Mouse (Mus musculus): ENCODE results near the gene Phb.

Phb gene

DNA sequence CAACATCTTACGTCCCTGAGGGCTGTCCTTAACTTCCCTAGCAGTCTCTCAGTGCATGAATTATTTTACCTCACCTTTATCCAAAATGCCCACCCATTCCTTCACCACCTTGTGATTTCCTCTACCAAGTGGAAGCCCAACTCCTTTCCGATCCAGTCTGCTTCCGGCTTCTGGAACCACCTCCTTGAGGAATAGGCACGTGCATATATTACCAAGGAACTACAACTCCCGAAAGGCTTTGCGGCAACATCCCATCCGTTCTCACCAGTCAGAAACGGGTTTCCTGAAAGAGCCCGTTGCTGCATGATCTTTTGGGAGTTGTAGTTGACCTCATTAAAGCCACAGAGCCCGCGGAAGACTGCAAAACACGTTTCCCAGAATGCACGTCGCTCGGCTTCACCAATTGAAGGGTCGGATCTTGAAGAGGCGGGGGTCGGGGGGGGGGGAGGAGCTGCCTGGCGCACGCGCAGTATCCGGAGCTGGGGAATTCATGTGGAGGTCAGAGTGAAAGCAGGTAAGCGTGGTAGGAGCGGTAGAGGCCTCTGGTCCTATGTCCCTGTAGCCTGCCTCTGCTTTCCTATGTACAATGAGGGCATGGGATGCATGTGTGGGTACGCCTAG lies at the start of gene Phb:
Gene Phb, plus strand, starts transcription at position 429 of the 621 bp plus-strand sequence.
- DNase-seq = peak; percentile 98

DNA sequence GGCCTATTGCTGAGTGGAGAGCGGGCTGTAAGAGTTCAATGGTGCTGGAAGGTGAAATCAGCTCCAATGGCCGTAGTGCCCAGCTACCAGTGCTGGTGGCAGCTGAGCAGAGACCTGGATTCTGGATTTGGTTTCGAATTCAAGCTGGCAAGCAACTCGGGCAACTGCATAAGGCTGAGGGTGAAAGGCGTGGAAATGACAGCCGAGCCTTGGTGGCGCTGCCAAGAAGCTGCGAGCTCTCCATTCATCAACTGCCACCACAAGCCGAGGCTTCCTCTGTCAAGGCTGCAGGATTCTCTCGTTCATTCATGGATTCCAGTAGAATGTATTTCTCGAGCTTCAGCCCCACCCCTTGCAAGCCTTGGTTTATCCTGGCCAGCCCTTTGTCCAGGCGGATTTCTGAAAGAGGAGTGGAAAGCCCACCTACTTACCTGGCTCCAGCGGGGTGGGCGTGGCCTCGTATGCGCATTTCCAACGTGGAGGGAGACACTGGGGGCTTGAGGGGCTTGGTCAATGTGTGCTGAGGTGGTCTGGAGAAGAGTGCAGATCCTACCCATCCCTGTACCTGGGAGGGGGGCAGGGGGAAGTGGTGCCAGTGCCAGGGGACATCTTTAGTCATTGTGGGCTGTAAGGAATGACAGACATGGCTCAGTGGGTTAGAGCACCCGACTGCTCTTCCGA lies 48.8 kb upstream of the Phb start:
- DNase-seq = peak; percentile 6

DNA sequence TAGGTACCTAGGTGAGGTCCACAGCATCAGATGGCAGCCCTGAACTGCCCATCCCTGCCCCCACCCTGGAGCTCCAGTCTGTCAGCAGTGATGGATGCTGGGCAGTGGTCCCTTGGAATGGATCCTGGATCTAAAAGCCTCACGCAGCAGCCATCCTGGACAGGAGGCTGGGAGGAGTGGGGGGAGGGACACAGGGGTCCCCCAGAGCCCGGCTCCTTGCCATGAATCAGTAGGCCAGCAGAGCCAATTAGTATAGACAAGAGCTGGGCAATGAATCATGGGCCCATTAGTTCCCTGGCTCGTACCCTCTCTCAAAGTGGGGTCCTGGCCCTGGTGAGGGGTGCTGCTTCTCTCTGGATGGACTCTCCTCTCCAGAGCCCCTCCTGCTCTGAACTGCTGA lies 47.7 kb upstream of the Phb start:
- no peak for DNase-seq

DNA sequence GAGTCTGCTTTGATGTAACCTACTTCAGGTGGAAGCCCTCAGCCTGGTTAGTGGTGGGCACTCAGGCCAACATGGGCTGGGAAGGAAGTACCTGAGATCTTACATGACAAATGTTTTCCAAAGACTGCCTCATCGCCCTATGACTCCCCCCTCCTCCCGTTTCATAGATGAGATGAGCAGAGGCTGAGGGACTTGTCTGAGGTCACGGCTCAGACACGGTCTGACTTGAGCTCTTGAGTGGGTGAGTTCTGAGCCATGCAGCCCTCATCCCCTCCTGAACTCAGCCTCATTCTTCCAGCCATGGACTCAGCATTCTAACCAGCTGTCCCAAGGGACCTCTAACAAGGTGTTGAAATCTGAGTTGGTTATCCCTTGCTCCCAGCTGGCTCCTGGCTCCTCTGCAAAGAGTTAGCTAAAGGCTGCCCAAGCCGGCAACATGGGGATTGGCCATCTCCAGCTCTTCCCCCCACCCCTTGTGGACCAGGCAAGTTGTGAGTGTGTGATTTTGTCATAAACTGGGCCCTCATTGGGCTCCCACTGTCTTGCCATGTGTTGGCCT lies 46.8 kb upstream of the Phb start:
- DNase-seq = no peak

DNA sequence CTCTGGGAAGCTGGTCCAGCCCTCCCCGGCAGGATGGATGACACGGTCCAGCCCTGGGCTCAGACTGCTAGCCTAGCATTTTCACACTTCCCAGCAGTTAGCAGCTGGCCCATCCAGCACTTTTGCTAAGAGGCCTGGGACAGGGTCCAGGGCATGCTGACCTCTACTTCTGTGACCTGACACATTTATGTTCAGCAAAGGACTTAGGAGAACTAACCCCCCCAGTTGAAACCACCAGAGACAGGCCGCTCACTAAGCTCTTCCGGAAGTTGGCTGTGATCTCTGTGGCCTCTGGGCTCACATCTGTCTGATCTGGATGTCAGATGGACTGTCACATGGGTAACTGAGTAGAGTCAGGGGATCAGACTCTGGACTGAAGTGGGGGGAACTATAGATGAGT lies 45.7 kb upstream of the Phb start:
- no peak for DNase-seq

DNA sequence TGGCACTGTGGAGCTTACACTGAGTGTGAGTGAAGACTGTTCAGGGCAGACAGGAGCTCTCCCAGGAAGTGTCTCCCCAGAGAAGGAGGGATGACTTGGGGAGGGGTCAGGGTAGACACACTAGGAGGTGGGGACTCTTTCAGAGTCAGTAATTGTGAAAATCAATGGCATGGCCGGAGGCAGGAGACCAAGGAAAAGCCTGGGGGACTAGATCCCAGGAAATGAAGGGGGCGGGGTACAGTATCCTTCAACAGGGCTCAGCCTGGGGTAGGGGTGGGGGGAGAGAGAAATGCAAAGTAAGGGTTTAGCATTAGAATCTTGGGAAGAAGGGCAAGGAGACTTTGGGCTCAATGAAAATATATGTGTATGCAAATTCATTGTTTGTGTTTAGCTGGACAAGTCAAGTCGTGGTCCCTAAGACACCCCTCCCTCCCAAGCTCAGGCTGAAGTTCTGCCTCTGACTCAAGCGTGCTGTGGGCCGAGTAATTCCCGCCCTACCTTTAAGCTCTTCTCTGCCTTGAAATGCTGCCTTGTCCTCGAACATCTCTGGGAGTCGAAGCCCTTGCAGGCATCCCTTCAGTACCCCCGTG lies 45.1 kb upstream of the Phb start:
- no peak for DNase-seq

DNA sequence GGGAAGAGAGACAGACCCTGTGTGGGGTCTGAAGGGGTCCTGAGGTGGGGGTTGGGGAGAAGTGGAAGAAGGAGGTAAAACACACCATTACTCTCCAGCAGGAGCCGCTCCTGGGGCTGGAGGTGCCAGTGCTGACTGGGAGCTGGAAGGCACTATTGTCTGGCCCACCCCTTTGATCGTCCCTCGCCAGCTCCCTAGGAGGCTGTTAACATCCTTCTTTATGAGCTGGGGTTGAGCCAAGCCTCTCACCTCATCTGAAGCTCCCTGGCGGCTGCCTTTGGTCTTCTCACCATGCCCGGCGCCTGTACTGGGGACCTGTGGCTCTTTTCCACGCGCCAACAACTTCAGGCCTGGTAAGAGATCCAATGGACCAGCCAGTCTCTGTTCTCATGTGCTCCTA lies 44.3 kb upstream of the Phb start:
- no peak for DNase-seq

DNA sequence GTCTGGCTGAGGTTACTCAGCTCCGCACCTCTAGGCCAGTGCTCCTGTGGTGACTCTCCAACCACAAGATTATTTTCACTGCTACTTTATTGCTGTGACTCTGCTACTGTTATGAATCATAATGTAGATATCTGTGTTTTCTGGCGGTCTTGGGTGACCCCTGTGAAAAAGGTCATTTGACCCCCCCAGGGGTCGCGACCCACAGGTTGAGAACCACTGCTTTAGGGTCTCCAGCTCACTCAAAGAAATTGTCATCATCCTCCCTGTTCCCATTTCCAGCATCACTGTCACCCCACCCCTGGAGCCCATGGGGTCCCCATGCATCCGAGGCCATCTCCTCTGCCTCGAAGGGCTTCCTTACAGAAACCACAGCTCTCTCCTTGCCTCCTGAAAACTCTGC lies 36.2 kb upstream of the Phb start:
- DNase-seq = no peak

DNA sequence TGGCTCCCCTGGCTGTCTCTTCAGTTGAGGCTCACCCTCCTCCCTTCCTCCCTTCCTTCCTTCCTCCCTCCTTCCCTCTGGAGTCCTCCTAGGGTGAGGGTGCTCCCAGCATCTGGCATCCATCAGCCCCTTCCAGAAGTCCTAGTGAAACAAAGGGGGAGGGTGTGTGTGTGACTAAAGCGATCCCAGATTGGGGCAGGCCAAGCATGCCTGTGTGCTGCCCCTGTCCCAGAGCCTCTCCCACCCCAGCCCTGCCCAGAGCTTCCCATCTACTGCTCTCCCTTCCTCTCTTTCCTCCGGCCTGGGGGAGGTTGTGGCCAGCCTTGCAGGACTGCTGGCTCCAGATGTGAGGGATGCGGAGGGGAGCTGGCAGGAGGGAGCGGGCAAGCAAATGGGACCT lies 35.5 kb upstream of the Phb start:
- DNase-seq = no peak

DNA sequence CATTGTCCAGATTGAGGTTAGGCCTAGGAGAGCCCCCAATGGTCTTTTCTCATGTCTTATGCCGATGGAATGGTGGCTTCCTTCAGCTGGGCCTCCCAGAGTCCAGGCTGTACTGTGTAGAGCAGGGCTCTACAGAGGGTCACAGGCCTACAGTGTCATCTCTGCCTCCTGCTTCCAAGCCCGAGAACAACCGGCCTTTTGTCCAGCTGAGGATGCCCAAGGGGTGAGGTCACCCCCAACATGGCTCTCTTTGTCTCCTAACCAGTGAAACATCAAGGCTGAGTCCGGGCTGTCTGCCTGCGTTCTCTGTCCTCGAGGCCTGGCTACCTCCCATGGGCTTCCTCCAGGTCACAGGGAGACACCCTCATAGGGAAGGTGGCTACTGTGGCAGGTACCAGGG lies 34.3 kb upstream of the Phb start:
- DNase-seq = peak; percentile 22

DNA sequence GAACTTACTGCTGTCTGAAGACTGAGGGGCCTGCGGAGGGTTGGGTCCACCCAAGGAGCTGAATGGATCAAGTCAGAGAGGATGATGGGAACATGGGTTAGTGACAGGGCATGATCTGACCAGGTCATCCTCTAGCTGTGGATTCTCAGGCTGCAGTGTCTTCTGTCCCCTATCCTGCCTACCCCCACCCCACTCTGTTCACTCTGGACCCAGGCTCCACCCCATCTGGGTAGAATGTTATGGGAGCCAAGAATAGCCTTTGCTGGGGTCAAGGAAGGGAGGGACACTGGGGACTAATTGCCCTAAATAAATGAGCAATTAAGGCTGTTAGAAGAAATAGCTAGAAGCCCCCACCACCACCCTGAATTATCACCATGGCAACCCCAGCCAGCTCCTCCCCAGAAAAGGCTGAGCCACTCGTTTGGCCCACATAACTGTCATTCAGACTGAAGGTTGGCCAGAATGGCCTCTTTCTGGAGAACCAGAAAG lies 33.2 kb upstream of the Phb start:
- DNase-seq = no peak

DNA sequence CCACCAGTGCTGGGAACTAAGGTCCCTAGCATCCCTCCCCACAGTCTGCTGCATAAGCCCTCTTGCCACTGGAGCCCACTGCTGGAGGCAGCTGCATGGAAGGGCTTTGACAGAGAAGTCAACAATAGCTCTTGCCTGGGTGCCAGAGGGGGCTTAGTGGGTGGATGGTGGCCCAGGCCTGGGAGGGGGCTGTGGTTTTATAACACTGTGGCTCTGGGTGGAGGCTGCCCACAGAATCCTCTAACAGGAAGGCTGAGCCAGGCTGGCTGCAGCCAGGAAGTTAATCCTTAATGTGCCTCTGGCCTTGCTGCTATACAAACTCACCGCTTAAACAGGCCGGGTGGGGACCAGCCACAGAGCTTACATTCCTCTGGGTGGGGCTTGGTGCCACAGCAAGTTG lies 31.7 kb upstream of the Phb start:
- DNase-seq = no peak

DNA sequence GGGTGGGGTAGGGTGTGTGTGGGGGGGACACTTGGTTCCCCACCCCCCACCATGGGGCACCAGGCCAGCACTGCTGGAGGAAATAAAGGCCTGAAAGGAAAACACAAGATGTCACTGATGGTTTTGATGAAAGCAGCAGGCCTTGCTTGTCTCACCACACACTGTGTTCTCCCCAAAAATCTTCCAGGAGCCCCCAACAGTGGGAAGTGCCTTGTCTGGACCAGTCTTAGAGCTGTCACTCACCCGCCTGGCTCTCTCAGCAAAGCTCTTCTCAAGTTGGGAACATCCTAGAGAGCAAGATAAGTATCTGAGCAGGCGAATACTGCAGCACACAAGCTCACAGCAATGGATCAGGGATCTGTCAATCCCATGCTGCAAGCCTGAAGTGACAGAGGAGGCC lies 26.0 kb upstream of the Phb start:
- DNase-seq = no peak

DNA sequence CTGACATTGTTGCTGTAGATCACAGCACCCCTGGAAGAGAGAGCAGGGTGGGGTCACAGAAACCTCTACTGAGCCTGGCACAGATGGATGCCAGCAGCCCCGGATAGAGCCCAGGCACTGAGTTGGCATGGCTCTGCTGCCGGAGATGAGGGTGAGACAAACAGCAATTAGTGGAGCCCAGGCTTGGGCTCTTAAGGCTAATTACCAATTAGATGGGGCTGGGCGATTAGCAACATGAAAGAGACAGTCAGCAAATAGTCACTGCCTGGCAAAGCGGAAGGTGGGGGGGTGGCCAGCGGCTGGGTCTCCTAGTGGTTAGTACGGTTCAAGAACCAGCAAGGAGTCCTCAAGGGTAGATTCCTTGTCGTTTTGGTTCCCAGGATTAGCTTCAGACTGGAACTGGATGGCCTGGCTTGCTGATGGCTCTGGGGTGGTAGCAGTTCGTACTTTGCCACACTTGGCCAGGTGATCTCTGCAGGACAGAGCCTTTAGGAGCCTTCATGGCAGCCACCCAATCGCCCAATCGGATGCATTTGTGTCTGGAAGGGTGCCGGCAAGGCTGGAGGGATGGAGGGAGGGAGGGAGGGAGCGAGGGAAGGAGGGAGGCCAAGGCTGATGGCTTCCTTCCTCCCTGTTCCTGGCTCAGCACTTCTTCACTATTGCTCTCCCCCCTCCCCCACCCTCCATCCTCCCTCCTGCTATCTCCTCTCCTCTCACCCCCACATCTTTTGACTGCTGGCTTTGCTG lies 24.1 kb upstream of the Phb start:
- DNase-seq = no peak

DNA sequence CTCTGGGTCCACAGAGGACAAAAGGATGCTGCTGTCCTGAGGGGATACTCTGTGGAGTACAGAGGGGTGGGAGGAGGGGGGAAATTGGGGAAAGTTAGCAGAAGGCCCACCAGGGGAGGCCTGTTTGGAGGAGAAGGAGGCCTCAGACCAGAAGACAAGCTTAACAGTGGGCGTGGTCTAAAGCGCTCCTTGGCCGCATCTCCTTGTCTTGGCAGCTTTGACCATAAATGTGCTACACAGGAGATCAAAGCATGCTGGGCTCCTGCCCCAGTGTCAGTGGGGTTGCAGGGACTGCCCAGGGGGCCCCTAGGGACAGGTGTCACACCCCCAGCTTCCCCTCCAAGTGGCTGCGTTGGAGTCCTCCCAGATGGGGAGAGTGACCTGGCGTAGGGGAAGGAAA lies 22.9 kb upstream of the Phb start:
- DNase-seq = no peak

DNA sequence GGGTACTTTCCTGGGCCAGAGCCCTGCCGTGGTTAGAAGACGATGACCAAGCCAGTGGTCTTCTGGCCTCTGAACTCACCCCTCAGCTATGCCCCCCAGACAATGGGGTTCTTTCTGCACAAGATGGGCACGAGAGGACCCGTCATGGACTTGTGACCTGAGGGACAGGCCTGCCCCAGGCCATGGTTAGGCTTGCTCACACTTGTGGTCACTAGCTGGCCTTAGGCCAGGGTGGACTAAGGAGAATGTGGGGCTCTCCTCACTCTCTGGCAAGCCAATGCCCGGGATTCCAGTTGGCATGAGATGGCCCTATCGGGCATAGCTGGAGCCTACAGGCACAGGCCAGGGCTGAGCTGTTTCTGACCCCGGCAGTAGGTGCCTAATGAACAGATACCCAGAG lies 22.4 kb upstream of the Phb start:
- no peak for DNase-seq

DNA sequence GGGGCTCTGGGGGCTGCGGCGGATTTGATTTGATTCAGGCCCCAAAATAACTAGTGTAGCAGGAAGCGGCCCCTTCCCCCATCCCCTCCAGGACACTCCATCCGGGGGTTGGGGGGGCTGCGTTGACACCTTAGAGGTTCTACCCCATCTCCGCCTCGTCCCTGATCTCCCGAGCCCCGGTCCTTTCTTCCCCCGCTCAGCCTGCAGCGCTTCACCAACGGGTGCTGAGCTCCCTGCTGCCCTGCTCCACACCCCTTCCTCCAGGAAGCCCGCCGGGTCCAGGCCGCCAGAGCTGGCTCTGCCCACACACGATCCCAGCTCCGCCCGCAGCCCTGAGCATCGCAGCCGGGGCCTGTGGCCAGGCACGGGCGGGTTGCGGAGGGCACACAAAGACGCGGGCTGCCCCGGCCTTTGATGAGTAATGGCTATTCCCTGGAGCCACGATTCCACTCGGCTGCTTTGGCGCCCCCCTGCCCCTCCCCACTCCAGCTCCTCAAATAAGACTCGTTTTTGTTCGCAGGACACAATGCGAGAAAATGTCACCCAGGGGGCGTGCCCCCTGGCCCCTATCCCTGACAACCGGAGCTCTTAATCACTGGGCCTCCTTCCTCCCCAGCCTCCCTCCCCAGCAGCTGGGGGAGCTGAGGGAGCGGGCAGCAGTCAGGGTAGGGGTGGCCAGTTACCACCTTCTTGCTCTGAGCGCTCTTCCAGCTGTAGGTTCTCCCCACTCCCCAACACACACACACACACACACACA lies 21.2 kb upstream of the Phb start:
- DNase-seq = no peak

DNA sequence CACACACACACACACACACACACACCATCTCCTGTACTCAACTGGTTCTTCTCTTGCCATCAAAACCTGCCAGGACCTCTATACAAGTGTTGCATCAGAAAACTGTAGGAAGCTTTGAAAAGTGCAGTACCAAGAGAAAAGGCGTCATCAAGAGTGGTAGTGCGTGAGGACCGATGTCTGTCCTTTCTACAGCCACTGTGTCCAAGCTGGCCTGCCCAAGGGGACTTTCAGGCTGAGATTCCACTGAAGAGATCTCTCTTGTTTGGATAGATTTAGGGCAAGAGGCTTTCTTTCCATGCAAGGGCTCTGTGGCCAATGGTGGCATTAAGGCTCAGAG lies 20.6 kb upstream of the Phb start:
- no peak for DNase-seq

DNA sequence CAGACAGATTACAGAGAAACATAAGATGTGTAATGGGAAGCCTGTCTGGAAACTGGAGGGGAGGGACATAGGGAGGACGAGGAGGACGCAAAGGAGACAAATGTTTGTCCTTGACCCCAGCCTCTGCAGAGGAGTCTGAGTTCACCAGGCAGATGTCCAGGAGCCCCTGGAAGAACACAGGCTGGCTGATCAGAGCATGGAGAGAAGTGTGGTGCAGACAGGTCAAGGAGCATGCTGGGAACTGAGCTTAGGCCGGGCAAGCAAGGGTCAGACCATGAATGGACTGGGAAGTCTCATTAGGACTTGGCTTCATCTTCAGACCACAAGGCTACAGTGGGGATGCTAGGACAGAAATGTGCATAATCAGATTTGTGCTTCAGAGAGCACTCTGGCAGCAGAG lies 19.0 kb upstream of the Phb start:
- no peak for DNase-seq

DNA sequence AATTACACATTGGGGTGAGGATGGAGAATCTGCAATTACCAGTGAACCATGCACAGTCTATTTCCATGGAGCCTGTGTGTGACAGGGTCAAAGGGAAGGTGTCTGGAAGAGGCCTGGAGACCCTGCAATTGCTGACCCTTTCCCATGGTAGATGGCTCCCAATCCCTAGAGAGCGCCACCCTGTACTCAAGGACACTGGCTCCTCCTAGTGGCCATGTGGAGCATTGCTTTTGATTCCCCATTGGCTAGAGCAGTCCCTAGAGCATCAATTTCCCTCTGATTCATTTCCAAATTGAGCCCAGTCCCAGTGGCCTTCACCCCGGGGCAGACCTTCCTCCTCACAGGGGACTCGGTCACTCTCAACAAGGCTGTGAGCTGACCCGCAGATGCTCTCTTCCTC lies 17.9 kb upstream of the Phb start:
- DNase-seq = peak; percentile 42

DNA sequence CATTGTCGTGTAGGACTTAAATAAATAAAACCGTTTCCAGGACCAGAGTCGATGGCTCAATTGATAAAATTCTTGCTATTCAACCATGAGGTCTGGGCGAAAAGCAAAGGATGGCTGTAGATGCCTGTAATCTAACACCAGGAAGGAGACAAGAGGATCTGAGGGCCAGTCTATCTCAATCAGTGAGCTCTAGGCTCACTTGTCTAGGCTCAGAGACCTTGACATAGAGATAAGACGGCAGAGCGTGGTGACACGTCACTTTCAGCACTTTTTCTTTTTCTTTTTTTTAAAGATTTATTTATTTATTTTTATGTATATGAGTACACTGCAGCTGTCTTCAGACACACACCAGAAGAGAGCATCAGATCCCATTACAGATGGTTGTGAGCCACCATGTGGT lies 17.2 kb upstream of the Phb start:
- no peak for DNase-seq

DNA sequence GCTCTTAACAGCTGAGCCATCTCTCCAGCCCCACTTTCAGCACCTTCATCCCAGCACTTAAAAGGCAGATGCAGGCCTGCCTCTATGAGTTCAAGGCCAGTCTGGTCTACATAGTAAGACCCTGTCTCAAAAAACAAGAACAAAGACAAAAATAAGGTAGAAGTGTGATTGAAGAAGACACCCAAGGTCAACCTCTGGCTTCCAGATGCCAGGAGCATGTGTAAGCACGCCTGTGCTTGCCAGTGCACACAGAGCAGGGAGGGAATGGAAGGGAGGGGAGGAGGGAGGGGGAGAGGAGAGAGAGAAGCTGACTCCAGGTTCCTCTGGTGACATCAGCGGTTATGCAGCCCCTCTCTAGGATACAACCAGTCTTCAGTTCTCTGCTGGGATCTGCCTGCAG lies 16.8 kb upstream of the Phb start:
- DNase-seq = no peak

DNA sequence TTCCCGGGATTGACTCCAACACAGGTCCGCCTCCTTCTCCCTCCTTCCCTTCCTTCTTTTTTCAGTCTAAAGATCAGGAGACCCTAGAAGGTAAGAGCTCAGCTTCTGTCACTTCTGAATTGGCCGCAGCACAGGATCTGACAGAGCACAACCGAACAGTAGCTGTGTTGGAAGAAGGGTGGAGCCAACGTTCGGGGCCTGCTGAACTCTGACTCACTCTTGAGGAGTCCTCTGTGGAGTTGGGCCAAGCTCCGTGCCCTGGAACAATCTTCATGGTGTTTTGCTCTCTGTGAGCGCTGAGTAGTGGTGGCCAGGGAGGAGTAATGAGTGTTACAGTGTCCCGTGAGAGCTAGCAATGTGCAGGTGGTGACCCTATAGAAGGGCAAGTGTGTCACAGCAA lies 15.8 kb upstream of the Phb start:
- DNase-seq = no peak

Measured in cerebellum, adult 9-11 months (tissue).